Mouse (Mus musculus) stomach, embryonic 16.5 days (tissue): Measurements from ENCODE around the gene Has1. TPM values are rescaled to one million over a fixed set of nuclear protein-coding genes. Genes with fewer than 3 reads are reported as not detected.

Experiments
- ATAC-seq: fragments of 200-750 bp; cut with Nextera tagmentation; 2 replicates; pipeline ENCODE4 v1.8.0; 2017; ENCODE audit warnings: moderate number of reproducible peaks, moderate TSS enrichment; ENCODE audit not compliant: insufficient read depth, low FRiP score
- H3K27ac ChIP-seq: fragments of 300-500 bp; sonication (generic); 2 replicates; pipeline ENCODE4 v1.5.1; 2014; ENCODE audit warnings: low read length
- H3K27me3 ChIP-seq: fragments of 300-500 bp; sonication (generic); 2 replicates; pipeline ENCODE4 v1.6.1; 2014; ENCODE audit warnings: low read length, control low read depth, mixed read lengths; ENCODE audit not compliant: control insufficient read depth, insufficient read depth
- H3K36me3 ChIP-seq: fragments of 300-500 bp; sonication (generic); 2 replicates; pipeline ENCODE4 v1.6.1; 2014; ENCODE audit warnings: low read length; ENCODE audit not compliant: control insufficient read depth, insufficient read depth
- H3K4me1 ChIP-seq: fragments of 300-500 bp; sonication (generic); 2 replicates; pipeline ENCODE4 v1.6.1; 2014; ENCODE audit warnings: low read length, control low read depth, mixed read lengths; ENCODE audit not compliant: control insufficient read depth, insufficient read depth
- H3K4me2 ChIP-seq: fragments of 300-500 bp; sonication (generic); 2 replicates; pipeline ENCODE4 v1.6.1; 2014; ENCODE audit warnings: low read depth, low read length, mixed read lengths
- H3K4me3 ChIP-seq: fragments of 300-500 bp; sonication (generic); replicated peaks from 2 replicates; pipeline ENCODE4 v1.5.1; 2014; ENCODE audit warnings: mild to moderate bottlenecking, low read length
- H3K9ac ChIP-seq: fragments of 300-500 bp; sonication (generic); 2 replicates; pipeline ENCODE4 v1.6.1; 2014; ENCODE audit warnings: low read length
- H3K9me3 ChIP-seq: fragments of 300-500 bp; sonication (generic); replicated peaks from 2 replicates; pipeline ENCODE4 v1.6.1; 2016; ENCODE audit warnings: low read length, control low read depth; ENCODE audit not compliant: control insufficient read depth
- WGBS: fragments of 180-500 bp; shearing (Covaris S2); extraction: QIAGEN DNeasy Blood & Tissue Kit; methylation state at CpG from one replicate; pipeline ENCODE4 v1.1.7; 2014; 5-methylcytosine and 5-hydroxymethylcytosine counted together
- polyA plus RNA-seq: library from polyadenylated mRNA; unstranded; fragments of >200 nt; fragmentation: Nextera tagmentation; extraction: Ambion mirVana; gene quantifications from 2 replicates; pipeline ENCODE4 v1.2.1, GENCODE M21; 2015

Gene Has1
- 0.88 and 0.94 TPM in 2 replicates for polyA plus RNA-seq

- no peaks in the 10 kb centered on the region for H3K9me3 ChIP-seq
- no peaks in the 10 kb centered on the region for H3K4me1 ChIP-seq
- peak; percentile 31; the same call in 1 of the 2 replicates for ATAC-seq
- H3K27me3 ChIP-seq = no peaks in the 10 kb centered on the region
- no peak within 1 kb of the TSS for H3K9ac ChIP-seq
- WGBS = 29% methylated on average over 8 of the region's 8 CpGs
- no peak within 1 kb of the TSS for H3K27ac ChIP-seq
- no peak within 1 kb of the TSS for H3K4me2 ChIP-seq
- no peaks in the 10 kb centered on the region for H3K36me3 ChIP-seq
- no peak within 1 kb of the TSS for H3K4me3 ChIP-seq
Measured at GRCm38 (mm10) chr17:17855064-17855838, at the start of gene Has1. Has1 (minus strand) TSS chr17:17855205.

GRCm38 (mm10) chr17:17900768-17901167 lies 45.8 kb upstream of the Has1 start:
- Histone ChIP-seq H3K27me3 (no peaks in the 10 kb centered on the region), H3K27ac (no peak overlapping the region), H3K9ac (no peak overlapping the region), H3K36me3 (no peaks in the 10 kb centered on the region), H3K4me2 (no peak overlapping the region), H3K9me3 (no peaks in the 10 kb centered on the region), H3K4me1 (no peaks in the 10 kb centered on the region), H3K4me3 (no peak overlapping the region)
- ATAC-seq = no peak
- 71% methylated on average over 1 of the region's 1 CpGs for WGBS

- H3K9me3 ChIP-seq = no peaks in the 10 kb centered on the region
- no peaks in the 10 kb centered on the region for H3K4me1 ChIP-seq
- no peak for ATAC-seq
- no peak overlapping the region for H3K27ac ChIP-seq
- H3K4me3 ChIP-seq = no peak overlapping the region
- no peak overlapping the region for H3K4me2 ChIP-seq
- no peaks in the 10 kb centered on the region for H3K36me3 ChIP-seq
- no peak overlapping the region for H3K9ac ChIP-seq
- 88% methylated on average over 2 of the region's 2 CpGs for WGBS
- no peaks in the 10 kb centered on the region for H3K27me3 ChIP-seq
Measured at GRCm38 (mm10) chr17:17899268-17899667, 44.3 kb upstream of the Has1 start.

- Histone ChIP-seq H3K4me3 (no peak overlapping the region), H3K27ac (no peak overlapping the region), H3K27me3 (no peaks in the 10 kb centered on the region), H3K36me3 (no peaks in the 10 kb centered on the region), H3K4me1 (no peaks in the 10 kb centered on the region), H3K9ac (no peak overlapping the region), H3K9me3 (no peaks in the 10 kb centered on the region), H3K4me2 (no peak overlapping the region)
- WGBS = under 1% methylated on average over 4 of the region's 4 CpGs
- ATAC-seq = no peak
Measured at GRCm38 (mm10) chr17:17896039-17896438, 41.0 kb upstream of the Has1 start.

- Histone ChIP-seq H3K27ac (no peak overlapping the region), H3K27me3 (no peaks in the 10 kb centered on the region), H3K36me3 (no peaks in the 10 kb centered on the region), H3K9ac (no peak overlapping the region), H3K4me2 (no peak overlapping the region), H3K9me3 (no peaks in the 10 kb centered on the region), H3K4me3 (no peak overlapping the region), H3K4me1 (no peaks in the 10 kb centered on the region)
- WGBS = 77% methylated on average over 2 of the region's 2 CpGs
- no peak for ATAC-seq
Measured at GRCm38 (mm10) chr17:17889732-17890425, 34.9 kb upstream of the Has1 start.

- 66% methylated on average over 1 of the region's 1 CpGs for WGBS
- Histone ChIP-seq H3K4me3 (no peak within 1 kb of the TSS), H3K9me3 (no peaks in the 10 kb centered on the region), H3K4me1 (no peaks in the 10 kb centered on the region), H3K9ac (no peak within 1 kb of the TSS), H3K27me3 (no peaks in the 10 kb centered on the region), H3K27ac (no peak within 1 kb of the TSS), H3K4me2 (no peak within 1 kb of the TSS), H3K36me3 (no peaks in the 10 kb centered on the region)
- ATAC-seq = no peak
Measured at GRCm38 (mm10) chr17:17887774-17888248, 32.8 kb upstream of the Has1 start, which contains the start of the genes Fpr2 and Fpr3. Fpr2 (plus strand) TSS chr17:17887824. Fpr3 (plus strand) TSS chr17:17887852.

GRCm38 (mm10) chr17:17883840-17884239 lies 28.8 kb upstream of the Has1 start, which contains the start of gene Fpr1:
Fpr1 (minus strand) TSS chr17:17883940.
- H3K9me3 ChIP-seq = no peaks in the 10 kb centered on the region
- H3K36me3 ChIP-seq = no peaks in the 10 kb centered on the region
- H3K4me3 ChIP-seq = no peak within 1 kb of the TSS
- no peak within 1 kb of the TSS for H3K27ac ChIP-seq
- H3K4me1 ChIP-seq = no peaks in the 10 kb centered on the region
- H3K9ac ChIP-seq = no peak within 1 kb of the TSS
- no peak for ATAC-seq
- WGBS = 57% methylated on average over 1 of the region's 1 CpGs
- no peaks in the 10 kb centered on the region for H3K27me3 ChIP-seq
- no peak within 1 kb of the TSS for H3K4me2 ChIP-seq

GRCm38 (mm10) chr17:17882672-17883071 lies 27.7 kb upstream of the Has1 start:
- Histone ChIP-seq H3K9me3 (no peaks in the 10 kb centered on the region), H3K4me2 (no peak overlapping the region), H3K9ac (no peak overlapping the region), H3K27me3 (no peaks in the 10 kb centered on the region), H3K4me3 (no peak overlapping the region), H3K4me1 (no peaks in the 10 kb centered on the region), H3K36me3 (no peaks in the 10 kb centered on the region), H3K27ac (no peak overlapping the region)
- WGBS = 66% methylated on average over 3 of the region's 3 CpGs
- no peak for ATAC-seq

- Histone ChIP-seq H3K4me3 (no peak overlapping the region), H3K4me1 (no peaks in the 10 kb centered on the region), H3K9ac (no peak overlapping the region), H3K27me3 (no peaks in the 10 kb centered on the region), H3K4me2 (no peak overlapping the region), H3K27ac (no peak overlapping the region), H3K9me3 (no peaks in the 10 kb centered on the region), H3K36me3 (no peaks in the 10 kb centered on the region)
- ATAC-seq = no peak
- 59% methylated on average over 1 of the region's 1 CpGs for WGBS
Measured at GRCm38 (mm10) chr17:17879347-17879746, 24.3 kb upstream of the Has1 start.
